Mouse (Mus musculus) adrenal gland, adult 18-20 months (tissue): ENCODE data around the gene Scn3a. TPM values are rescaled to one million over a fixed set of nuclear protein-coding genes. Genes with fewer than 3 reads are reported as not detected.

Experiments
- DNase-seq, 2 experiments: peaks; one replicate each; pipeline ENCODE4 v3.0.0; 2021 to 2022; ENCODE audit warnings: low spot score in 2 of 2
- long read RNA-seq, 2 experiments: library from polyadenylated mRNA; stranded (forward); transcript quantifications; one replicate each; pipeline ENCODE4 v2.0.0; 2021
- total RNA-seq, 2 experiments: library from RNA; stranded (reverse); gene quantifications; 1 replicate in 1 of 2; 2 replicates in 1 of 2; pipeline ENCODE4 v1.2.3; 2021

The Scn3a gene
- 1 to 10 TPM; 4.4 to 5.5 TPM for total RNA-seq
- long read RNA-seq, experiment 1, partial matches to known transcripts = 0 of 1 reads
- long read RNA-seq, experiment 1, other reads (novel, unspliced or antisense) = 1 of 1 reads
- long read RNA-seq, experiment 2, partial matches to known transcripts = 0 of 1 reads
- long read RNA-seq, experiment 2, other reads (novel, unspliced or antisense) = 1 of 1 reads

GRCm38 (mm10) chr2:65566793-65567787, at the start of gene Scn3a:
TSS of gene Scn3a (minus strand) at chr2:65567627.
- peak in 1 of 2 experiments; percentile 23 for DNase-seq

GRCm38 (mm10) chr2:65611887-65612286, 44.5 kb upstream of the Scn3a start:
- DNase-seq = no peak

GRCm38 (mm10) chr2:65607813-65608212, 40.4 kb upstream of the Scn3a start:
- no peak for DNase-seq

GRCm38 (mm10) chr2:65587679-65588078, 20.3 kb upstream of the Scn3a start:
- no peak for DNase-seq

GRCm38 (mm10) chr2:65567925-65568324, 498 bp upstream of the Scn3a start:
- no peak for DNase-seq

GRCm38 (mm10) chr2:65563898-65564297, 3.5 kb downstream of the Scn3a start:
- no peak for DNase-seq

GRCm38 (mm10) chr2:65557719-65558118, 9.7 kb downstream of the Scn3a start:
- no peak for DNase-seq

GRCm38 (mm10) chr2:65554662-65555061, 12.8 kb downstream of the Scn3a start:
- no peak for DNase-seq

GRCm38 (mm10) chr2:65553473-65553872, 14.0 kb downstream of the Scn3a start:
- DNase-seq = no peak

- DNase-seq = no peak
Observed at GRCm38 (mm10) chr2:65552727-65553126, 14.7 kb downstream of the Scn3a start.

- peak in 1 of 2 experiments; percentile 12 for DNase-seq
Observed at GRCm38 (mm10) chr2:65552222-65552621, 15.2 kb downstream of the Scn3a start.

- no peak for DNase-seq
Observed at GRCm38 (mm10) chr2:65551736-65552135, 15.7 kb downstream of the Scn3a start.

- DNase-seq = no peak
Observed at GRCm38 (mm10) chr2:65550564-65550963, 16.9 kb downstream of the Scn3a start.

GRCm38 (mm10) chr2:65548665-65549064, 18.8 kb downstream of the Scn3a start:
- DNase-seq = no peak

GRCm38 (mm10) chr2:65547341-65547740, 20.1 kb downstream of the Scn3a start:
- DNase-seq = no peak

GRCm38 (mm10) chr2:65542906-65543592, 24.4 kb downstream of the Scn3a start:
- DNase-seq = no peak

GRCm38 (mm10) chr2:65541781-65542180, 25.6 kb downstream of the Scn3a start:
- no peak for DNase-seq

- DNase-seq = no peak
Observed at GRCm38 (mm10) chr2:65538436-65538835, 29.0 kb downstream of the Scn3a start.

GRCm38 (mm10) chr2:65532127-65532854, 35.1 kb downstream of the Scn3a start:
- DNase-seq = no peak

GRCm38 (mm10) chr2:65529148-65529547, 38.3 kb downstream of the Scn3a start:
- DNase-seq = no peak

- no peak for DNase-seq
Observed at GRCm38 (mm10) chr2:65516703-65517102, 50.7 kb downstream of the Scn3a start.
